ENCODE assay signal across 22 mouse cellular contexts in genomic region chr19:32240417-32240990, GRCm38 (mm10).
DNase-seq lines count a peak whose midpoint lies in the region; ATAC-seq lines count a peak whose summit lies in the region.
"Had no signal": no experiment of that assay in that cellular context is flagged by ENCODE, and none has a peak within 500 bp of the region (broad histone marks: within the 10 kb centered on the region; RNA-seq: fewer than 3 reads in every experiment).

No protein-coding gene starts in this region.

- H3K9me3 ChIP-seq in liver, embryonic 11.5 days (ENCODE audit: control insufficient read depth, low read length) = no peaks in the 10 kb centered on the region
- no peaks in the 10 kb centered on the region for H3K9me3 ChIP-seq in hindbrain, embryonic 14.5 days (ENCODE audit: control insufficient read depth, low read length)
- H3K9me3 ChIP-seq: embryonic facial prominence, embryonic 13.5 days; forebrain, embryonic 10.5 days; limb, embryonic 15.5 days; midbrain, embryonic 15.5 days; stomach, embryonic 15.5 days had no signal

- H3K27me3 ChIP-seq in liver, embryonic 11.5 days (replicated peaks; ENCODE audit: control insufficient read depth, insufficient read depth, low read length) = no peaks in the 10 kb centered on the region
- H3K27me3 ChIP-seq in hindbrain, embryonic 14.5 days (ENCODE audit: control insufficient read depth, insufficient read depth, low read length) = no peaks in the 10 kb centered on the region
- H3K27me3 ChIP-seq: embryonic facial prominence, embryonic 13.5 days; limb, embryonic 15.5 days; midbrain, embryonic 15.5 days; stomach, embryonic 15.5 days had no signal

- H3K36me3 ChIP-seq in liver, embryonic 11.5 days (ENCODE audit: control insufficient read depth, insufficient read depth, low read length) = no peaks in the 10 kb centered on the region
- no peaks in the 10 kb centered on the region for H3K36me3 ChIP-seq in hindbrain, embryonic 14.5 days (replicated peaks; ENCODE audit: control insufficient read depth, insufficient read depth)
- H3K36me3 ChIP-seq: embryonic facial prominence, embryonic 13.5 days; forebrain, embryonic 10.5 days; limb, embryonic 15.5 days; midbrain, embryonic 15.5 days; stomach, embryonic 15.5 days had no signal

- H3K4me2 ChIP-seq in liver, embryonic 11.5 days = peak overlapping the region; percentile 46
- H3K4me2 ChIP-seq in hindbrain, embryonic 14.5 days (replicated peaks) = no peak overlapping the region
- H3K4me2 ChIP-seq: embryonic facial prominence, embryonic 13.5 days; limb, embryonic 15.5 days; midbrain, embryonic 15.5 days; stomach, embryonic 15.5 days had no signal

- 43% methylated on average over 8 of the region's 8 CpGs for WGBS in liver, embryonic 11.5 days
- WGBS in hindbrain, embryonic 14.5 days = 77% methylated on average over 8 of the region's 8 CpGs

- DNase-seq in ES-CJ7 (ENCODE audit: low read depth, low spot score) (peak; percentile 93), R1 (ENCODE audit: low read depth, low spot score) (peak; percentile 88)
- no peak for DNase-seq in liver, embryonic 11.5 days (ENCODE audit: low spot score)
- no peak for DNase-seq in hindbrain, embryonic 14.5 days (ENCODE audit: low spot score)
- no peak for DNase-seq in urinary bladder, postnatal 4 days (ENCODE audit: low spot score in 2 of 2)
- no peak for DNase-seq in embryo, embryonic 11 days
- DNase-seq: cerebellum, adult 8-10 months; forebrain, postnatal 0 days; heart, postnatal 36 days; kidney, adult 18-20 months; kidney, postnatal 14 days; right cerebral cortex, postnatal 14 days; spleen, adult 18-20 months; thymus, adult 2 months had no signal

- no peak overlapping the region for H3K4me3 ChIP-seq in liver, embryonic 11.5 days (ENCODE audit: low read depth, low read length)
- H3K4me3 ChIP-seq in hindbrain, embryonic 14.5 days (replicated peaks; ENCODE audit: low read length) = no peak overlapping the region
- H3K4me3 ChIP-seq: embryonic facial prominence, embryonic 13.5 days; forebrain, embryonic 10.5 days; limb, embryonic 15.5 days; midbrain, embryonic 15.5 days; stomach, embryonic 15.5 days had no signal

- H3K9ac ChIP-seq in liver, embryonic 11.5 days (ENCODE audit: low read depth, low read length) = no peak overlapping the region
- H3K9ac ChIP-seq in hindbrain, embryonic 14.5 days = no peak overlapping the region
- H3K9ac ChIP-seq: embryonic facial prominence, embryonic 13.5 days; forebrain, postnatal 0 days; limb, embryonic 15.5 days; midbrain, embryonic 15.5 days; stomach, embryonic 15.5 days had no signal

- H3K27ac ChIP-seq in liver, embryonic 11.5 days (ENCODE audit: low read depth, low read length) = peak overlapping the region; percentile 81
- H3K27ac ChIP-seq in hindbrain, embryonic 14.5 days = no peak overlapping the region
- H3K27ac ChIP-seq: embryonic facial prominence, embryonic 13.5 days; forebrain, embryonic 10.5 days; limb, embryonic 15.5 days; midbrain, embryonic 15.5 days; stomach, embryonic 15.5 days had no signal

- peaks cover 44% of the 10 kb centered on the region for H3K4me1 ChIP-seq in liver, embryonic 11.5 days (replicated peaks; ENCODE audit: control insufficient read depth, insufficient read depth, low read length)
- no peaks in the 10 kb centered on the region for H3K4me1 ChIP-seq in hindbrain, embryonic 14.5 days (replicated peaks; ENCODE audit: control insufficient read depth, insufficient read depth, low read length)
- H3K4me1 ChIP-seq: limb, embryonic 15.5 days; midbrain, embryonic 15.5 days; stomach, embryonic 15.5 days had no signal

- ATAC-seq in liver, embryonic 11.5 days (replicated peaks; ENCODE audit: low FRiP score) = no peak
- peak; percentile 37 for ATAC-seq in megakaryocyte, adult 5-6 weeks (ENCODE audit: poor library complexity, severe bottlenecking)
- ATAC-seq in hindbrain, embryonic 14.5 days (ENCODE audit: low FRiP score) = no peak
- ATAC-seq: forebrain, postnatal 0 days; hindbrain, embryonic 16.5 days; lung, postnatal 0 days; midbrain, embryonic 15.5 days had no signal

Comparison
In these comparisons a context has a peak if more than half of its experiments do, and no peak if none do; other contexts are left out.
1. DNase-seq: peak in ES-CJ7 (single experiment) and R1 (single experiment); none in liver, embryonic 11.5 days (single experiment), hindbrain, embryonic 14.5 days (single experiment), urinary bladder, postnatal 4 days (0 of 2) and embryo, embryonic 11 days (single experiment).